In the genomic region with DNA sequence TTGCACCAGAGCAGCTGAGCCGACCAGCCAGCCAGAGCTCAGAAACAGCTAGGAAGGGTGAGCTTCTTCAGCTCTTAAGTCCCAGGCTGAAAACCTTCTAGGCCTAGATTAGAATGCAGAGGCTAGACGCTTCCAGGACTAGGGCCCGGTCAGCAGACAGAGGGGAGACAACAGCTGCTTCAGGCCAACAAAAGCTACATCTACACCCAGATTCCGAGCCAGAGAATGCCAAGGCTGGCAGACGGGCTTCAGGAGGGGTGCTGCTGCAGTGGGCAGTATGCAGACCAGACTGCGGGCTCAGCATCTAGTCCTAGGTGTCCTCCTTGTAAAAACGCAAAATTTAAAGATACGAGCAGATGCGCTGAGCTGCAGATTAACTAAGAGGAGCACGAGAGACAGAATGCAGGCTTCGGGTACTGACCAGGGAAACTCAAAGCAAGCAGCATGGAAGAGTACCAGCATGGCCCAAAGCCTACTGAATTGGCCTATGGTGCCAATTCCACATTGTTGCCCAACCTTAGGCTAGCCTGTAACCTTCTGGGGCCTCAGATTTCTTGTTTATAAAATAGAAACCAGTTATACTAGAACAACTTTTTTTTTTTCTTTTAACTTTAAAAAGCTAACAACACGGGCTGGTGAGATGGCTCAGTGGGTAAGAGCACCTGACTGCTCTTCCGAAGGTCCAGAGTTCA, we compare ENCODE assay signal across 20 mouse cellular contexts. TPM values are rescaled to one million over a fixed set of nuclear protein-coding genes. Genes with fewer than 3 reads are reported as not detected.
DNase-seq lines count a peak whose midpoint lies in the region; ATAC-seq and TF ChIP-seq lines count a peak whose summit lies in the region.
"Had no signal": no experiment of that assay in that cellular context is flagged by ENCODE, and none has a peak within 500 bp of the region (broad histone marks: within the 10 kb centered on the region; RNA-seq: fewer than 3 reads in every experiment).

No protein-coding gene starts in this region.

- WGBS in forebrain, embryonic 10.5 days = 90% methylated on average over 13 of the region's 13 CpGs
- 77% methylated on average over 13 of the region's 13 CpGs for WGBS in forebrain, postnatal 0 days
- 79% methylated on average over 13 of the region's 13 CpGs for WGBS in midbrain, postnatal 0 days
- 88% methylated on average over 13 of the region's 13 CpGs for WGBS in midbrain, embryonic 11.5 days
- WGBS in liver, embryonic 12.5 days (ENCODE audit: insufficient replicate concordance) = 84% methylated on average over 13 of the region's 13 CpGs

- ATAC-seq in forebrain, postnatal 0 days = no peak
- ATAC-seq in midbrain, postnatal 0 days (ENCODE audit: low FRiP score) = no peak
- no peak for ATAC-seq in midbrain, embryonic 11.5 days (ENCODE audit: low FRiP score)
- no peak for ATAC-seq in liver, embryonic 12.5 days
- ATAC-seq: forebrain, embryonic 16.5 days; intestine, embryonic 16.5 days had no signal

- TF ChIP-seq CTCF in forebrain, postnatal 0 days (IDR thresholded peaks at IDR 0.05; ENCODE audit: low read depth) = no peak
- TF ChIP-seq CTCF in midbrain, postnatal 0 days (IDR thresholded peaks at IDR 0.05) = no peak

- no peaks in the 10 kb centered on the region for H3K9me3 ChIP-seq in forebrain, embryonic 10.5 days
- H3K9me3 ChIP-seq in forebrain, postnatal 0 days (ENCODE audit: low read length) = no peaks in the 10 kb centered on the region
- no peaks in the 10 kb centered on the region for H3K9me3 ChIP-seq in midbrain, postnatal 0 days (ENCODE audit: low read length)
- no peaks in the 10 kb centered on the region for H3K9me3 ChIP-seq in midbrain, embryonic 11.5 days (ENCODE audit: control insufficient read depth, low read length)
- H3K9me3 ChIP-seq in liver, embryonic 12.5 days (replicated peaks) = no peaks in the 10 kb centered on the region
- H3K9me3 ChIP-seq: embryonic facial prominence, embryonic 13.5 days; heart, embryonic 10.5 days; hindbrain, embryonic 12.5 days had no signal

- no peak overlapping the region for H3K9ac ChIP-seq in forebrain, postnatal 0 days
- no peak overlapping the region for H3K9ac ChIP-seq in midbrain, postnatal 0 days (replicated peaks; ENCODE audit: low read length, poor library complexity, severe bottlenecking)
- no peak overlapping the region for H3K9ac ChIP-seq in midbrain, embryonic 11.5 days (ENCODE audit: low read length)
- H3K9ac ChIP-seq in liver, embryonic 12.5 days = no peak overlapping the region
- H3K9ac ChIP-seq: embryonic facial prominence, embryonic 13.5 days; hindbrain, embryonic 12.5 days had no signal

- H3K4me2 ChIP-seq in forebrain, postnatal 0 days (ENCODE audit: low read depth) = no peak overlapping the region
- H3K4me2 ChIP-seq in midbrain, postnatal 0 days (ENCODE audit: low read depth, low read length, poor library complexity, severe bottlenecking) = no peak overlapping the region
- H3K4me2 ChIP-seq in midbrain, embryonic 11.5 days = no peak overlapping the region
- no peak overlapping the region for H3K4me2 ChIP-seq in liver, embryonic 12.5 days
- H3K4me2 ChIP-seq: embryonic facial prominence, embryonic 13.5 days; hindbrain, embryonic 12.5 days had no signal

- peaks cover 100% of the 10 kb centered on the region for H3K27me3 ChIP-seq in forebrain, embryonic 10.5 days (ENCODE audit: poor library complexity, severe bottlenecking)
- 0 out of 2 replicates have a peak, but pooled peaks cover 3% of the 10 kb centered on the region for H3K27me3 ChIP-seq in forebrain, postnatal 0 days (ENCODE audit: insufficient read depth, low read length)
- no peaks in the 10 kb centered on the region for H3K27me3 ChIP-seq in midbrain, postnatal 0 days (ENCODE audit: insufficient read depth, low read length)
- no peaks in the 10 kb centered on the region; the same call in 1 of the 2 replicates for H3K27me3 ChIP-seq in midbrain, embryonic 11.5 days (ENCODE audit: control insufficient read depth, insufficient read depth, low read length)
- H3K27me3 ChIP-seq in liver, embryonic 12.5 days (replicated peaks) = no peaks in the 10 kb centered on the region
- H3K27me3 ChIP-seq: embryonic facial prominence, embryonic 13.5 days had no signal

- H3K27ac ChIP-seq in forebrain, embryonic 10.5 days = 0 out of 2 replicates have a peak overlapping the region, but pooled peaks have one; percentile 18
- no peak overlapping the region for H3K27ac ChIP-seq in forebrain, postnatal 0 days (ENCODE audit: low read depth, low read length)
- no peak overlapping the region for H3K27ac ChIP-seq in midbrain, postnatal 0 days (ENCODE audit: low read depth, low read length)
- H3K27ac ChIP-seq in midbrain, embryonic 11.5 days (ENCODE audit: low read depth, low read length) = no peak overlapping the region
- no peak overlapping the region for H3K27ac ChIP-seq in liver, embryonic 12.5 days
- H3K27ac ChIP-seq: embryonic facial prominence, embryonic 13.5 days; heart, embryonic 10.5 days; hindbrain, embryonic 12.5 days had no signal

- no peak overlapping the region for H3K4me3 ChIP-seq in forebrain, embryonic 10.5 days
- no peak overlapping the region for H3K4me3 ChIP-seq in forebrain, postnatal 0 days (ENCODE audit: low read depth, low read length)
- no peak overlapping the region for H3K4me3 ChIP-seq in midbrain, postnatal 0 days (ENCODE audit: low read depth, low read length)
- no peak overlapping the region for H3K4me3 ChIP-seq in midbrain, embryonic 11.5 days (ENCODE audit: low read depth, low read length)
- no peak overlapping the region for H3K4me3 ChIP-seq in liver, embryonic 12.5 days
- H3K4me3 ChIP-seq: embryonic facial prominence, embryonic 13.5 days; heart, embryonic 10.5 days; hindbrain, embryonic 12.5 days had no signal

- no peaks in the 10 kb centered on the region for H3K36me3 ChIP-seq in forebrain, embryonic 10.5 days (replicated peaks)
- 0 out of 2 replicates have a peak, but pooled peaks cover 4% of the 10 kb centered on the region for H3K36me3 ChIP-seq in forebrain, postnatal 0 days (ENCODE audit: insufficient read depth)
- peaks cover 3% of the 10 kb centered on the region for H3K36me3 ChIP-seq in midbrain, postnatal 0 days (ENCODE audit: insufficient read depth, low read length)
- no peaks in the 10 kb centered on the region for H3K36me3 ChIP-seq in midbrain, embryonic 11.5 days (ENCODE audit: control insufficient read depth, insufficient read depth, low read length)
- no peaks in the 10 kb centered on the region for H3K36me3 ChIP-seq in liver, embryonic 12.5 days
- H3K36me3 ChIP-seq: heart, embryonic 10.5 days; hindbrain, embryonic 12.5 days had no signal

- H3K4me1 ChIP-seq in forebrain, embryonic 10.5 days = peaks cover 43% of the 10 kb centered on the region
- H3K4me1 ChIP-seq in forebrain, postnatal 0 days (ENCODE audit: insufficient read depth) = no peaks in the 10 kb centered on the region
- H3K4me1 ChIP-seq in midbrain, postnatal 0 days (ENCODE audit: insufficient read depth, low read length) = no peaks in the 10 kb centered on the region
- H3K4me1 ChIP-seq in midbrain, embryonic 11.5 days (ENCODE audit: control insufficient read depth, insufficient read depth, low read length) = peaks cover 9% of the 10 kb centered on the region
- H3K4me1 ChIP-seq in liver, embryonic 12.5 days = peaks cover 25% of the 10 kb centered on the region
- H3K4me1 ChIP-seq: embryonic facial prominence, embryonic 13.5 days had no signal

- no peak for DNase-seq in forebrain, embryonic 10.5 days (ENCODE audit: extremely low spot score, low spot score)
- no peak for DNase-seq in forebrain, postnatal 0 days
- DNase-seq in midbrain, postnatal 0 days (ENCODE audit: low spot score) = peak; percentile 6
- no peak for DNase-seq in midbrain, embryonic 11.5 days (ENCODE audit: low spot score, missing footprints)
- peak; percentile 70 for DNase-seq in gonadal fat pad, adult 2 months (ENCODE audit: low read depth)
- DNase-seq in frontal cortex, postnatal 10 days (ENCODE audit: low spot score in 2 of 2) = no peak
- DNase-seq: adrenal gland, adult 8-10 months; cerebellum, adult 11-12 months; cerebellum, adult 9-10 months; gastrocnemius, postnatal 36 days; heart, adult 18-20 months; heart, postnatal 10 days; heart, postnatal 4 days; kidney, adult 2 months had no signal

RNA-seq across cellular contexts. Expression of a gene that starts 48.4 kb away (rescaled TPM):
- 52.1 and 53.5 TPM in 2 replicates for polyA plus RNA-seq in forebrain, embryonic 10.5 days (2016; fragmentation: Nextera tagmentation; extraction: Ambion mirVana)
- total RNA-seq in forebrain, postnatal 0 days (2014; rRNA removed) = 20.7 and 26.4 TPM in 2 replicates
- polyA plus RNA-seq in forebrain, postnatal 0 days (2015; fragmentation: Nextera tagmentation; extraction: Ambion mirVana) = 61.4 and 69.6 TPM in 2 replicates
- total RNA-seq in midbrain, postnatal 0 days (2014; rRNA removed) = 15.7 and 20.9 TPM in 2 replicates
- polyA plus RNA-seq in midbrain, postnatal 0 days (2015; fragmentation: Nextera tagmentation; extraction: Ambion mirVana) = 83.7 and 84.4 TPM in 2 replicates
- polyA plus RNA-seq in midbrain, embryonic 11.5 days (2014; fragmentation: Nextera tagmentation; extraction: Ambion mirVana) = 47.7 and 54.3 TPM in 2 replicates
- polyA plus RNA-seq in gonadal fat pad, adult 2 months (2012; rRNA removed) = 9.4 and 10.0 TPM in 2 replicates
- 21.4 and 25.5 TPM in 2 replicates for polyA plus RNA-seq in liver, embryonic 12.5 days (2016; fragmentation: Nextera tagmentation; extraction: Ambion mirVana)

RNA-seq across cellular contexts. Expression of a gene that starts 48.5 kb away (rescaled TPM):
- polyA plus RNA-seq in forebrain, embryonic 10.5 days (2016; fragmentation: Nextera tagmentation; extraction: Ambion mirVana) = 25.7 and 26.6 TPM in 2 replicates
- total RNA-seq in forebrain, postnatal 0 days (2014; rRNA removed) = 10.9 and 11.8 TPM in 2 replicates
- 9.1 and 10.8 TPM in 2 replicates for polyA plus RNA-seq in forebrain, postnatal 0 days (2015; fragmentation: Nextera tagmentation; extraction: Ambion mirVana)
- 9.9 and 12.1 TPM in 2 replicates for total RNA-seq in midbrain, postnatal 0 days (2014; rRNA removed)
- 8.9 and 10.4 TPM in 2 replicates for polyA plus RNA-seq in midbrain, postnatal 0 days (2015; fragmentation: Nextera tagmentation; extraction: Ambion mirVana)
- polyA plus RNA-seq in midbrain, embryonic 11.5 days (2014; fragmentation: Nextera tagmentation; extraction: Ambion mirVana) = 14.3 and 16.5 TPM in 2 replicates
- 11.4 and 12.5 TPM in 2 replicates for polyA plus RNA-seq in gonadal fat pad, adult 2 months (2012; rRNA removed)
- 9.2 and 9.9 TPM in 2 replicates for polyA plus RNA-seq in liver, embryonic 12.5 days (2016; fragmentation: Nextera tagmentation; extraction: Ambion mirVana)

RNA-seq across cellular contexts. Expression of a gene that starts 51.3 kb away (rescaled TPM):
- polyA plus RNA-seq in forebrain, embryonic 10.5 days (2016; fragmentation: Nextera tagmentation; extraction: Ambion mirVana) = 4.2 and 4.4 TPM in 2 replicates
- total RNA-seq in forebrain, postnatal 0 days (2014; rRNA removed) = 31.8 and 34.2 TPM in 2 replicates
- polyA plus RNA-seq in forebrain, postnatal 0 days (2015; fragmentation: Nextera tagmentation; extraction: Ambion mirVana) = 5.0 and 6.4 TPM in 2 replicates
- total RNA-seq in midbrain, postnatal 0 days (2014; rRNA removed) = 30.9 and 41.8 TPM in 2 replicates
- polyA plus RNA-seq in midbrain, postnatal 0 days (2015; fragmentation: Nextera tagmentation; extraction: Ambion mirVana) = 5.6 and 6.0 TPM in 2 replicates
- 2.4 and 3.2 TPM in 2 replicates for polyA plus RNA-seq in midbrain, embryonic 11.5 days (2014; fragmentation: Nextera tagmentation; extraction: Ambion mirVana)
- 85.9 and 114 TPM in 2 replicates for polyA plus RNA-seq in gonadal fat pad, adult 2 months (2012; rRNA removed)
- polyA plus RNA-seq in liver, embryonic 12.5 days (2016; fragmentation: Nextera tagmentation; extraction: Ambion mirVana) = 4.3 and 4.6 TPM in 2 replicates

Comparison
In these comparisons a context has a peak if more than half of its experiments do, and no peak if none do; other contexts are left out.
1. DNase-seq: peak in midbrain, postnatal 0 days (single experiment) and gonadal fat pad, adult 2 months (single experiment); none in forebrain, embryonic 10.5 days (single experiment), forebrain, postnatal 0 days (single experiment), midbrain, embryonic 11.5 days (single experiment) and frontal cortex, postnatal 10 days (0 of 2).
2. RNA of a gene that starts 51.3 kb away (polyA plus RNA-seq): 85.9 to 114 TPM in gonadal fat pad, adult 2 months; 5.0 to 6.4 TPM in forebrain, postnatal 0 days, 5.6 to 6.0 TPM in midbrain, postnatal 0 days, 4.2 to 4.4 TPM in forebrain, embryonic 10.5 days, 4.3 to 4.6 TPM in liver, embryonic 12.5 days and 2.4 to 3.2 TPM in midbrain, embryonic 11.5 days; every median in the first group is over 10 times any median in the second.